9 mouse cellular contexts compared by ENCODE assay signal in genomic region chr7:113295077-113295890, GRCm38 (mm10).
DNase-seq lines count a peak whose midpoint lies in the region; ATAC-seq and TF ChIP-seq lines count a peak whose summit lies in the region.
"Had no signal": no experiment of that assay in that cellular context is flagged by ENCODE, and none has a peak within 500 bp of the region (broad histone marks: within the 10 kb centered on the region; RNA-seq: fewer than 3 reads in every experiment).

No protein-coding gene starts in this region.

- H3K27me3 ChIP-seq in embryonic facial prominence, embryonic 15.5 days, result no peaks in the 10 kb centered on the region
- no peaks in the 10 kb centered on the region for H3K27me3 ChIP-seq in thymus, adult 2 months (ENCODE audit: control insufficient read depth, insufficient read depth, low read length)
- H3K27me3 ChIP-seq: hindbrain, embryonic 15.5 days had no signal

- no peak for TF ChIP-seq CTCF in thymus, adult 2 months (IDR thresholded peaks at IDR 0.05; ENCODE audit: borderline replicate concordance, control insufficient read depth, extremely low read depth, insufficient read depth, low read length, poor library complexity)

- peak; percentile 31 for DNase-seq in spleen, adult 12 weeks (ENCODE audit: low spot score)
- no peak for DNase-seq in spleen, postnatal 14 days (ENCODE audit: low spot score in 2 of 2)
- DNase-seq in thymus, adult 2 months, result peak; percentile 49
- DNase-seq in urinary bladder, adult 2 months (ENCODE audit: low spot score), result no peak
- no peak for DNase-seq in cerebellum, postnatal 10 days
- DNase-seq in lung, postnatal 4 days, result no peak

- peak; percentile 82 for ATAC-seq in embryonic facial prominence, embryonic 15.5 days (ENCODE audit: insufficient number of reproducible peaks, low FRiP score, low TSS enrichment, low read depth)
- ATAC-seq in megakaryocyte, adult 5-6 weeks (ENCODE audit: poor library complexity, severe bottlenecking), result peak; percentile 69

- no peak overlapping the region for H3K9ac ChIP-seq in embryonic facial prominence, embryonic 15.5 days
- H3K9ac ChIP-seq: hindbrain, embryonic 15.5 days had no signal

- 24% methylated on average over 17 of the region's 17 CpGs for WGBS in embryonic facial prominence, embryonic 15.5 days
- 7% methylated on average over 17 of the region's 17 CpGs for WGBS in thymus, adult 2 months

- 0 out of 2 replicates have a peak, but pooled peaks have one; percentile 29 for TF ChIP-seq POLR2A in thymus, adult 2 months (IDR thresholded peaks at IDR 0.05; ENCODE audit: control insufficient read depth, extremely low read depth, insufficient read depth, low read length, poor library complexity)

- H3K4me2 ChIP-seq in embryonic facial prominence, embryonic 15.5 days (replicated peaks), result no peak overlapping the region
- H3K4me2 ChIP-seq: hindbrain, embryonic 15.5 days had no signal

- H3K9me3 ChIP-seq in embryonic facial prominence, embryonic 15.5 days (replicated peaks), result no peaks in the 10 kb centered on the region
- H3K9me3 ChIP-seq: hindbrain, embryonic 15.5 days had no signal

- H3K4me1 ChIP-seq in embryonic facial prominence, embryonic 15.5 days, result peaks cover 8% of the 10 kb centered on the region; the same call in 1 of the 2 replicates
- H3K4me1 ChIP-seq in thymus, adult 2 months (replicated peaks; ENCODE audit: control insufficient read depth, insufficient read depth, low read length), result peaks cover 20% of the 10 kb centered on the region

- H3K27ac ChIP-seq in embryonic facial prominence, embryonic 15.5 days (replicated peaks), result no peak overlapping the region
- H3K27ac ChIP-seq in thymus, adult 2 months (ENCODE audit: control insufficient read depth, insufficient read depth, low read length), result peak overlapping the region; percentile 31; the same call in 1 of the 2 replicates
- H3K27ac ChIP-seq: hindbrain, embryonic 15.5 days had no signal

- H3K36me3 ChIP-seq in embryonic facial prominence, embryonic 15.5 days, result no peaks in the 10 kb centered on the region
- peaks cover 68% of the 10 kb centered on the region for H3K36me3 ChIP-seq in thymus, adult 2 months (ENCODE audit: control insufficient read depth, insufficient read depth, low read length)

- H3K4me3 ChIP-seq in embryonic facial prominence, embryonic 15.5 days (replicated peaks), result no peak overlapping the region
- peak overlapping the region; percentile 14 for H3K4me3 ChIP-seq in thymus, adult 2 months (ENCODE audit: control insufficient read depth, insufficient read depth, low read length)
- H3K4me3 ChIP-seq: hindbrain, embryonic 15.5 days had no signal

Comparison
In these comparisons a context has a peak if more than half of its experiments do, and no peak if none do; other contexts are left out.
1. DNase-seq: peak in spleen, adult 12 weeks (single experiment) and thymus, adult 2 months (single experiment); none in spleen, postnatal 14 days (0 of 2), urinary bladder, adult 2 months (single experiment), cerebellum, postnatal 10 days (0 of 2) and lung, postnatal 4 days (0 of 2).